Mouse (Mus musculus) neural tube, embryonic 12.5 days (tissue): Measurements from ENCODE around the gene Tie1. TPM values are rescaled to one million over a fixed set of nuclear protein-coding genes. Genes with fewer than 3 reads are reported as not detected.

Experiments
- ATAC-seq: fragments of 200-750 bp; cut with Nextera tagmentation; 2 replicates; pipeline ENCODE4 v1.8.0; 2017; ENCODE audit warnings: low read depth, mild to moderate bottlenecking, moderate TSS enrichment, moderate library complexity; ENCODE audit not compliant: low FRiP score
- H3K27ac ChIP-seq: fragments of 300-500 bp; sonication (generic); 2 replicates; pipeline ENCODE4 v1.5.1; 2016
- H3K27me3 ChIP-seq: fragments of 300-500 bp; sonication (generic); replicated peaks from 2 replicates; pipeline ENCODE4 v1.6.1; 2016; ENCODE audit warnings: mild to moderate bottlenecking
- H3K36me3 ChIP-seq: fragments of 300-500 bp; sonication (generic); 2 replicates; pipeline ENCODE4 v1.6.1; 2016; ENCODE audit warnings: mild to moderate bottlenecking
- H3K4me1 ChIP-seq: fragments of 300-500 bp; sonication (generic); 2 replicates; pipeline ENCODE4 v1.6.1; 2016
- H3K4me2 ChIP-seq: fragments of 300-500 bp; sonication (generic); replicated peaks from 2 replicates; pipeline ENCODE4 v1.6.1; 2016; ENCODE audit warnings: mild to moderate bottlenecking
- H3K4me3 ChIP-seq: fragments of 300-500 bp; sonication (generic); 2 replicates; pipeline ENCODE4 v1.5.1; 2016
- H3K9ac ChIP-seq: fragments of 300-500 bp; sonication (generic); 2 replicates; pipeline ENCODE4 v1.6.1; 2016; ENCODE audit warnings: mild to moderate bottlenecking
- H3K9me3 ChIP-seq: fragments of 300-500 bp; sonication (generic); 2 replicates; pipeline ENCODE4 v1.6.1; 2016; ENCODE audit warnings: mild to moderate bottlenecking
- WGBS: fragments of 180-500 bp; shearing (Covaris S2); methylation state at CpG from one replicate; pipeline ENCODE4 v1.1.7; 2016; 5-methylcytosine and 5-hydroxymethylcytosine counted together
- polyA plus RNA-seq: library from polyadenylated mRNA; unstranded; fragments of >200 nt; fragmentation: Nextera tagmentation; extraction: Ambion mirVana; gene quantifications from 2 replicates; pipeline ENCODE4 v1.2.1, GENCODE M21; 2016

Gene Tie1
- polyA plus RNA-seq, 1 experiment from 2014 or later: 23.5 TPM

DNA sequence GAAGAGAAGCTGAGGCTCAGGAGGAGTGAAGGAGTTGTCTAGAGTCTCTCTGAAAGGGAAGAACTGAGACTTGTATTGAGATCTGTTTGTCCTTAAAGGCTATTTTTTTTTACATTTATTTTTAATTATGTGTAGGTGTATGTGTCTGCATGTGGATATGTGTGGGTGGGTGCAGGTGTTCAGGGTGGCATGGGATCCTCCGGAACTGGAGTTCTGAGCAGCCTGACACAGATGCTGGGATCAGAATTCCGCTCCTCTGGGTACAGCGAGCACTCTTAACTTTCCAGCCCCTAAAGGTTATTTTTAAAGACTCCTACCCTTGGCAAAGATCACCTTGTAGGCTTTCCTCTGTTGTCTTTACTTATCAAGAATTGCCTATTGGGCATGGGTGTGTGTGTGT, 24.9 kb downstream of the Tie1 start:
- ATAC-seq: no peak
- Histone ChIP-seq H3K27ac (no peak overlapping the region), H3K4me2 (no peak overlapping the region), H3K4me3 (no peak overlapping the region), H3K9ac (no peak overlapping the region), H3K36me3 (no peaks in the 10 kb centered on the region), H3K27me3 (no peaks in the 10 kb centered on the region), H3K4me1 (no peaks in the 10 kb centered on the region), H3K9me3 (peaks cover 6% of the 10 kb centered on the region; the same call in 1 of the 2 replicates)
- WGBS: 97% methylated on average over 3 of the region's 3 CpGs

DNA sequence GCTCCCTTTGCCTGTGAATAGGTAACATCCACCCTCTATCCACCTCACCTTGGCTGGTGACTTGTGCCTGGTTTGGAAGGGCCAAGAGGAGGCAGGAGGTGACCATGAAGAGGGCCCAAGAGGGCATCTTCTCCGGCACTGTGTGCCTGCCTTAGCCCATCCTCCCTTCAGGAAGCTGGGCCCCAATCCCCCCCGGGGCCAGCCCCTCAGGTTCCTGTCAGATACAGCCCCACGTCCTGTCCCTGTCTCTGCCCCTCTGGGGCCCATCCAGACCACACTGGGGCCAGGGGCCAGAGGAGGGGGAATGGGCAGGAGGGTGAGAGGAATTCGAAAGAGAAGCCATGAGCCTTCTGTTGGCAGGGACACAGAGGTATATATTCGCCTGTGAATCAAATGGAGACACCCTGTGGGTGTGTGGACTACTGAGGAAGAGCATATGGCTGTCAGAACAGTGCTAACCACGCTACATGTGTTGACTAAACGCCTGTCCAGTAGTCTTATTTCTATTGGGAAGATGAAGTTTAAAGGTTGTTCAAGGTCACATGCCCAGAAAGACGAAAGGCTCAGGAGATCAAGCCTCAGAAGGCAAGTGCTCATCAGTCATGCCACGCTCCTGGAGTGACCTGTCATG, 32.4 kb downstream of the Tie1 start, which contains the start of gene Mpl:
Gene Mpl, minus strand, starts transcription at position 169 of the 631 bp plus-strand sequence.
- Histone ChIP-seq H3K36me3 (no peaks in the 10 kb centered on the region), H3K27me3 (no peaks in the 10 kb centered on the region), H3K4me2 (no peak within 1 kb of the TSS), H3K27ac (no peak within 1 kb of the TSS), H3K4me3 (no peak within 1 kb of the TSS), H3K9ac (no peak within 1 kb of the TSS), H3K4me1 (no peaks in the 10 kb centered on the region), H3K9me3 (no peaks in the 10 kb centered on the region)
- ATAC-seq: no peak
- WGBS: 81% methylated on average over 9 of the region's 9 CpGs

DNA sequence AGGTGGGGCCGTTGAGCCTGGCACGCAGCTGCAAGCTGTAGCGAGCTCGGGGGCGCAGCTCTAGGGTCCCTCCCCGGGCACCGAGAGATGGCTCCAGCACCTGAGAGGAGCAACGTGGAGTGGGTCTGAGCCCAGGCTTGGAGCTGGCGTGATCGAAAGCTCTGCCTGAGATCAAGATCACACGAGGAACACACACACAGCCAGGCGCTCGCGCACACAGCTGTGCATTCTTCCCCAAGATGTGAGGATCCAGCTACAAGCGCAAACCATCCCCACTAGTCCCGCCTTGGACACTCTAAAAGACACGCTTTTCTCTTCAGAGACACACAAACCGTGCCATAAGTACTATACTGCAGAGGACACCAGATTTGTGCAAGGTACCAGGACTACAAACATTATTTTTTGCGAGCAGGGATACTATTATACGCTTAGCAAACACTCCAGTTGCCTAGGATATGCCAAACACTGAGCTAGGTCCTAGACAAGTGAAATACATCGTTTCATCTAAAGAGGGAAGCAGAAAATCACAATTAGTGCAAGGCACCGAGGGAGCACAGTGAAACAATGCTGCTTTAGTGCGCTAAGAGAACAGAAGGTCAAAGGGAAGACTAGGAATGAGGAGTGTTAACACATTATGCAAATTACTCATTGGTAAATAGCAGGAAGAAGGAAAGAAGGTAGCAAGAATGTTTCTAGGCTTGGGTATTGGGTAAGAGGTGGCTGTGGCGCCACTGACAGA, 43.3 kb downstream of the Tie1 start:
- H3K4me1 ChIP-seq: peaks cover 15% of the 10 kb centered on the region; the same call in 1 of the 2 replicates
- H3K9ac ChIP-seq: peak overlapping the region; percentile 55
- no peaks in the 10 kb centered on the region for H3K36me3 ChIP-seq
- ATAC-seq: peak; percentile 52
- 13% methylated on average over 24 of the region's 24 CpGs for WGBS
- no peaks in the 10 kb centered on the region for H3K9me3 ChIP-seq
- H3K4me3 ChIP-seq: peak overlapping the region; percentile 37
- H3K4me2 ChIP-seq: peak overlapping the region; percentile 82
- no peak overlapping the region for H3K27ac ChIP-seq
- H3K27me3 ChIP-seq: 0 out of 2 replicates have a peak, but pooled peaks cover 8% of the 10 kb centered on the region

DNA sequence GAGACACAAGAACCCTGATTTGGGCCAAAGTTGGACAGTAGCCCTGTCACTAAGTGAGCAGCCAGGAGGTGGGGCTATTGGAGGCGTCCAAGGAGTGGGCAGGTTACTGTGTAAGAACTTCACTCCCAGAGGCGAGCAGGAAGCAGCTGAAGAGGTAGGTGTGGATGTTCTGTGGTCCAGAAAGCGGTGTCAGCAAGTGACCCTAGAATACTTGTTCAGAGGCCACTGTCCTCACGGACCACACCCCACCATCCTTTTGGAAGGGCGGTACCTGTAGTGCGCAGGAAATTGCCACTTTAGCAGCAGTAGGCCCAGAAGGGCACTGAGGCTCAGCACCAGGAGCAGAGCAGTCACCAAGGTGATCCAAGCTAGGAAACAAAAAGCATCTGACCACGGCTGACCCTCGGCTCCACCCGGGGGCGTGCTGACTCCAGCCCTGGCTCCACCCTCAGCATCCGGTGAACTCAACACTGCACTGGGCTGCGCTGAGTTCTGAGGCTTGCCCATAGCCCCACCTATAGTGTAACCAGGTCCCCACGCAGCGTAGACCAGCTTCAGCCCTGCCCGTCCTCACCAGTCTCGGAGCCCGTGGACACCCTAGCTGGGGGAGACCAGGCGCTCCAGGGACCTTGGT, 44.0 kb downstream of the Tie1 start:
- H3K9ac ChIP-seq: peak overlapping the region; percentile 55
- no peaks in the 10 kb centered on the region for H3K36me3 ChIP-seq
- H3K27ac ChIP-seq: no peak overlapping the region
- H3K4me2 ChIP-seq: peak overlapping the region; percentile 82
- 18% methylated on average over 18 of the region's 18 CpGs for WGBS
- peak overlapping the region; percentile 37 for H3K4me3 ChIP-seq
- peak; percentile 73 for ATAC-seq
- H3K4me1 ChIP-seq: peaks cover 15% of the 10 kb centered on the region; the same call in 1 of the 2 replicates
- no peaks in the 10 kb centered on the region for H3K9me3 ChIP-seq
- H3K27me3 ChIP-seq: 0 out of 2 replicates have a peak, but pooled peaks cover 8% of the 10 kb centered on the region

DNA sequence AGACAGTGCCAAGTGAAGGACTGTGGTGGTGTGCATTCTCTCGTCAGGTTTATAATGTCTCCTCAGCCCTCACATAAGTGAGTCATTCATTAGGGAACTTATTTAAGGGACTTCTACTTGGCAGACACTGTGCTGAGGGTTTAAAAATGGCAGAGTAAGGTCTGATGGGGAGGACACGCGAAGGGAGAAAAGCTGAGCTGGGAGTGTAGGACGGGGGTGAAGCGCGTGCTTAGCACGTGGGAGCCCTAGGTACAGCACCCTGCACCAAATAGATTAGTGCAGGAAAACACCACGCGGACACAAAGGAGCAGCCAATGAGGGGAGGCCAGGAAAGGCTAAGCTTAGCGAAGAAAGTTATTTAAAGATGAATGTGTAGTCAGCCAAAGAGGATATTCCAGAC, 44.8 kb downstream of the Tie1 start:
- Histone ChIP-seq H3K4me1 (peaks cover 15% of the 10 kb centered on the region; the same call in 1 of the 2 replicates), H3K9me3 (no peaks in the 10 kb centered on the region), H3K4me2 (no peak overlapping the region), H3K4me3 (no peak overlapping the region), H3K27me3 (0 out of 2 replicates have a peak, but pooled peaks cover 8% of the 10 kb centered on the region), H3K36me3 (no peaks in the 10 kb centered on the region), H3K27ac (no peak overlapping the region), H3K9ac (no peak overlapping the region)
- WGBS: 90% methylated on average over 10 of the region's 10 CpGs
- ATAC-seq: no peak

DNA sequence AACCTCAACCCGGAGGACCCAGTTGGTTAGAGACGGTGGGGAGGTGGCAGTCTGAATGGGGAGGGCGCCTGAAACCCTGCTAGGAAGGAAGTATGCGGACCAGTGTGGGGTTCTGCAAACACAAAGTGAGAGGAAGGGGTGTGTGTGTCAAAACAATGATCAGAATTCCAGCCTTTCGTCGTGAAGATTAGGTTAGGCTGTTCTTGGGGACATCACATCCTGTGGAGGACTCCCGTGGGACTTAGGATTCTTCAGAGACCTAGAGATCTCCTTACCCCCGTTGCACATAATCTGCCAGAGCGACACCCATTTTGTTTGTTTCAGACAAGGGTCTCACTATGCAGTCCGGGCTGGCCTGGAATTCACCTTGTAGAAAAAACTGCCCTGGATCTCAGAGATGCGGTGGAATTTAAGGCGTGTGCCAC, 52.0 kb downstream of the Tie1 start:
- H3K4me2 ChIP-seq: peak overlapping the region; percentile 99
- 9% methylated on average over 12 of the region's 12 CpGs for WGBS
- H3K36me3 ChIP-seq: peaks cover 25% of the 10 kb centered on the region
- H3K4me3 ChIP-seq: peak overlapping the region; percentile 71
- H3K27me3 ChIP-seq: no peaks in the 10 kb centered on the region
- no peak overlapping the region; the same call in 1 of the 2 replicates for H3K27ac ChIP-seq
- H3K9me3 ChIP-seq: no peaks in the 10 kb centered on the region
- H3K4me1 ChIP-seq: peaks cover 38% of the 10 kb centered on the region
- H3K9ac ChIP-seq: peak overlapping the region; percentile 61
- no peak; the same call in 1 of the 2 replicates for ATAC-seq

DNA sequence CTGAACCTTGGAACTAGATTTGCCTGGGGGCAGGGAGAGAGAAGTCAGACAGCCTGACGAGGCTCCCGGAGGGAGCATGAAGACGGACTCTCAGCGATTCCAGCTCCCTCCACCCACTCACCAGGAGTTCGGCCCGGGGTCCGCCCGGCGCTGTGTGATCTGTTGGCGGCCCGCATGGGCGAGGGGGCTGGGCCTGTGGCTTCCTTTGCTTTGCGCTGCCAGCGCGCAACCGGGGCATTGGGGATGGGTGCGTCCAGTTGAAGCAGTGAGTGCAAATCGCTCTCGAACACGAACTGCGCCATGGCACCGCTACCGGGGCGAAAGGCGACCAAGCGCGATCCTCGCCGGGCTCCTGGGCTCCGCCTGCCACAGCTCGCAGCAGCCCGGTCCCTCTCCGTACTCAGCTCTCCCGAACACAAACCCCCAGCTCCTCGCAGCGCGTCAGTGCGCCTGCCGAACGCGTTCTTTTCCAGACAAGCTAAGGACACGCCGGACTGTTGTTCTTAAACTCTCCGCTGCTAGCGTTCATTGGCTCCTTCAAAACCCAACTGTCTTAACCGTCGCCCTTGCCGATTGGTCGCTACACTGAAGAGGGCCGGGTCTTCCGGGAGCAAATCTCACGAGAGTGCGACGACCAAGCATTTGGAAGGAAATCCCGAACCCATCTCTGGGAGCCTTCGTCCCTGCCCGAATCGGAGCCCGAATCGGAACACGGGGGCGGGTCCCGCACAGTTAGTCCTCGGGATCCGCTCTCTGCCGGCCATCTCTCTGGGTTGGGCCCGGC, 52.8 kb downstream of the Tie1 start, which contains the start of gene Cdc20:
Gene Cdc20, minus strand, starts transcription at position 533 of the 784 bp plus-strand sequence.
- Histone ChIP-seq H3K4me3 (peak within 1 kb of the TSS; percentile 71), H3K9ac (peak within 1 kb of the TSS; percentile 82), H3K9me3 (no peaks in the 10 kb centered on the region), H3K36me3 (peaks cover 33% of the 10 kb centered on the region), H3K4me2 (peak within 1 kb of the TSS; percentile 99), H3K4me1 (peaks cover 38% of the 10 kb centered on the region), H3K27me3 (no peaks in the 10 kb centered on the region), H3K27ac (no peak within 1 kb of the TSS; the same call in 1 of the 2 replicates)
- ATAC-seq: peak; percentile 95
- under 1% methylated on average over 67 of the region's 67 CpGs for WGBS

DNA sequence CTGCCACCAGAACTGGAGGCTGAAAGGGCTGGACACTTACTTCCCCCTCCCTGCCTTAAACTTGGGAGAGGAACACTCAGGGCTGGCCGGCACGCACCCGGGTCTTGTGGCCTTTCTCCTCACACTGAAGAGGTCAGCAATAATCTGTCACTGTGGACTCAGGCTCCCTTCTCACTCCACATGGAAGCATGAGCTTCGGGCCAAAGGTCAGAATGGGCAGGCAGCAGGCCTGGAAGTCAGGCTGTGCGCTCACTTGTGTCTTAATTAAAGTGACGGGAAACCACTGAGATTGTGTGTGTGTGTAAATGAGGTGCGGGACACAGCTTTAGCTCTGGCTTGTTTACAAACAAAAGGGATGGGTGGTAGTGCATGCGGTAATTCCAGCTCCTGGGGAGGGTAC, 57.5 kb downstream of the Tie1 start:
- H3K9ac ChIP-seq: no peak overlapping the region
- WGBS: 77% methylated on average over 8 of the region's 8 CpGs
- no peak overlapping the region for H3K4me3 ChIP-seq
- H3K9me3 ChIP-seq: no peaks in the 10 kb centered on the region
- no peaks in the 10 kb centered on the region for H3K27me3 ChIP-seq
- ATAC-seq: no peak
- no peak overlapping the region for H3K4me2 ChIP-seq
- H3K27ac ChIP-seq: no peak overlapping the region
- peaks cover 52% of the 10 kb centered on the region for H3K36me3 ChIP-seq
- peaks cover 47% of the 10 kb centered on the region for H3K4me1 ChIP-seq

DNA sequence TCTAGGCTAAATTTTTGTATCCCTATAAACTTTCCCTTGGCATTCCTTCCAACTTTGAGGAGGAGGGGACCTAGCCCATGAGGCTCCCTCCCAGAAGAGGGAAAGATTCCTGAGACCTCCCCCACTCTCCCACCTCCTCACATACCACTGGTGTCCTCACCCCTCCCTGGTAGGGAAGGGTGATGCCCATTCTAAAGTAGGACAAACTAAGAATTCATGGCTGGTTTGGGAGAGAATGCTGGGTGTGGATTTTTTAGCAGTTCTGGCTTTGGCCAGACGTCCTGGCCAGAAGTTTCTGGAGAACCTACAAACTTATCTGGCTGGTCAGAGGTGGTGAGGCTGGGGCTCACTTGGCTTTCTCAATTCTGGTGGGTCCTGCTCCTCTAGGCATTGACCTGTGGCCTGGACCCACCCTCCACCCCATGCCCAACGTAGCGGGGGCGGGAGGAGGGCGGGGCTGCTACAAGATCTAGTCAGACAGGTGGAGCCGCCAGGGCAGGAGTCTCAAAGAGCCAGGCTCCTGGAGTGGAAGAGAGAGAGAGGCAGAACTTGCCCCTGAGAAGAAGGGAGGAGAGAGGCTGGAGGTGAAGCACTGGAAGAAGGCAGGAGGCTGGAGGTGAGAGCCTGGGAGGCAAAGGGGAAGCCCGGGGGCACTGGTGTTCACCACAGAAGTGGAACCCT, 60.5 kb downstream of the Tie1 start:
- Histone ChIP-seq H3K9ac (no peak overlapping the region), H3K36me3 (peaks cover 40% of the 10 kb centered on the region), H3K9me3 (no peaks in the 10 kb centered on the region), H3K4me3 (no peak overlapping the region), H3K4me1 (peaks cover 25% of the 10 kb centered on the region), H3K27ac (no peak overlapping the region), H3K27me3 (no peaks in the 10 kb centered on the region), H3K4me2 (peak overlapping the region; percentile 85; the same call in 1 of the 2 replicates)
- ATAC-seq: no peak
- 66% methylated on average over 7 of the region's 7 CpGs for WGBS

DNA sequence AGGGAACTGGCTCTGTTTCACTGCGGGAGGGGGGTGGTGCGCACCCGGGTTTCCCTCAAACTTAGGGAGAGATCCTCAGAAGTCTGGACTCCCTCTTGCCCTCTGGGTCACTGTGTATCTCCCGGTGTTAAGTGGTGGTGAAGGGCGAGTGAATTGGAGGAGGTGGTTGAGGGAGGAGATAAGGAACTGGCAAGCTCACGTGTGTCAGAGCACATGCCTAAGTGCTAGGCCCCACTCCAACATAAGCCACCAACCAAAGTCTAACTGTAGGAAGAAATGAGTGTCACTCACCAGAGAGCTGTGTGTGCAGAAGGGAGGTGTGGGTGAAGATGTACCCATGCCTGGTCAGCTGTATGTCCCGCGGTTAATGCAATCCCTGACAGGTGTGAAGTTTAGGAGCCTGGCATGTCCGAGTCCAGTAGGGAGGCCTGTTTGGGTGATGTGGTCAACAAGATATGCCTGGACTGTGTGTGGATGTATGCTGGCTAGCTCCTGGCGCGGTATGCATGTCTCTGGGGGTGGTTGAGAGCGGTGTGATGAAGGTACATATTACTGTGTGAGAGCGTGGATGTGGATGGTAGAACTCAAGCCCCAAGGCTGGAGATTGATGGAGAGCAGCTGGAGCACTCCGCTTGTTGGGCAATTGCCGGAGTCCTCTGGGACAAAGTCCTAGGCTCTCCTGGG, 61.2 kb downstream of the Tie1 start:
- 51% methylated on average over 15 of the region's 15 CpGs for WGBS
- Histone ChIP-seq H3K4me1 (peaks cover 19% of the 10 kb centered on the region), H3K27me3 (no peaks in the 10 kb centered on the region), H3K36me3 (peaks cover 39% of the 10 kb centered on the region), H3K9me3 (no peaks in the 10 kb centered on the region), H3K4me2 (peak overlapping the region; percentile 85), H3K27ac (no peak overlapping the region), H3K9ac (peak overlapping the region; percentile 67), H3K4me3 (peak overlapping the region; percentile 59)
- peak; percentile 22; the same call in 1 of the 2 replicates for ATAC-seq
